Mouse (Mus musculus) forebrain, embryonic 10.5 days (tissue): Measurements from ENCODE around the gene Nelfcd. TPM values are rescaled to one million over a fixed set of nuclear protein-coding genes. Genes with fewer than 3 reads are reported as not detected.

ENCODE experiments used
- DNase-seq: peaks from one replicate; pipeline ENCODE4 v3.0.0-alpha.2; 2017; ENCODE audit warnings: low spot score; ENCODE audit errors: extremely low spot score
- H3K27ac ChIP-seq: fragments of 300-500 bp; sonication (generic); 2 replicates; pipeline ENCODE4 v1.5.1; 2016; ENCODE audit warnings: mild to moderate bottlenecking
- H3K27me3 ChIP-seq: fragments of 300-500 bp; sonication (generic); 2 replicates; pipeline ENCODE4 v1.6.1; 2016; ENCODE audit warnings: mild to moderate bottlenecking; ENCODE audit not compliant: poor library complexity, severe bottlenecking
- H3K36me3 ChIP-seq: fragments of 300-500 bp; sonication (generic); replicated peaks from 2 replicates; pipeline ENCODE4 v1.6.1; 2016; ENCODE audit warnings: mild to moderate bottlenecking, moderate library complexity
- H3K4me1 ChIP-seq: fragments of 300-500 bp; sonication (generic); 2 replicates; pipeline ENCODE4 v1.6.1; 2016
- H3K4me3 ChIP-seq: fragments of 300-500 bp; sonication (generic); 2 replicates; pipeline ENCODE4 v1.5.1; 2016; ENCODE audit warnings: mild to moderate bottlenecking, moderate library complexity
- H3K9me3 ChIP-seq: fragments of 300-500 bp; sonication (generic); 2 replicates; pipeline ENCODE4 v1.6.1; 2016; ENCODE audit warnings: mild to moderate bottlenecking, moderate library complexity
- WGBS: fragments of 180-500 bp; shearing (Covaris S2); methylation state at CpG from one replicate; pipeline ENCODE4 v1.1.7; 2016; 5-methylcytosine and 5-hydroxymethylcytosine counted together
- polyA plus RNA-seq: library from polyadenylated mRNA; unstranded; fragments of >200 nt; fragmentation: Nextera tagmentation; extraction: Ambion mirVana; gene quantifications from 2 replicates; pipeline ENCODE4 v1.2.1, GENCODE M21; 2016

Nelfcd gene
- polyA plus RNA-seq, 1 experiment from 2014 or later, result 196 TPM

GRCm38 (mm10) chr2:174421107-174421506 lies 5.5 kb downstream of the Nelfcd start:
- Histone ChIP-seq H3K4me1 (peaks cover 19% of the 10 kb centered on the region), H3K27ac (no peak overlapping the region), H3K4me3 (no peak overlapping the region), H3K36me3 (peaks cover 85% of the 10 kb centered on the region), H3K27me3 (no peaks in the 10 kb centered on the region), H3K9me3 (no peaks in the 10 kb centered on the region)
- WGBS, result 94% methylated on average over 6 of the region's 6 CpGs
- no peak for DNase-seq

- 92% methylated on average over 11 of the region's 11 CpGs for WGBS
- no peaks in the 10 kb centered on the region for H3K27me3 ChIP-seq
- DNase-seq, result no peak
- no peak overlapping the region for H3K27ac ChIP-seq
- peaks cover 100% of the 10 kb centered on the region for H3K36me3 ChIP-seq
- H3K4me3 ChIP-seq, result no peak overlapping the region
- peaks cover 20% of the 10 kb centered on the region for H3K4me1 ChIP-seq
- H3K9me3 ChIP-seq, result no peaks in the 10 kb centered on the region
These were observed 8.9 kb downstream of the Nelfcd start for GRCm38 (mm10) chr2:174424301-174425085.

- peaks cover 98% of the 10 kb centered on the region for H3K36me3 ChIP-seq
- H3K27ac ChIP-seq, result no peak overlapping the region
- no peak overlapping the region for H3K4me3 ChIP-seq
- H3K4me1 ChIP-seq, result peaks cover 22% of the 10 kb centered on the region
- no peak for DNase-seq
- no peaks in the 10 kb centered on the region for H3K27me3 ChIP-seq
- H3K9me3 ChIP-seq, result no peaks in the 10 kb centered on the region
- WGBS, result 93% methylated on average over 12 of the region's 12 CpGs
These were observed 11.3 kb downstream of the Nelfcd start for GRCm38 (mm10) chr2:174426856-174427255.

GRCm38 (mm10) chr2:174428076-174428835 lies 12.7 kb downstream of the Nelfcd start:
- Histone ChIP-seq H3K27ac (no peak overlapping the region), H3K36me3 (peaks cover 95% of the 10 kb centered on the region), H3K4me1 (peaks cover 27% of the 10 kb centered on the region), H3K4me3 (no peak overlapping the region), H3K9me3 (no peaks in the 10 kb centered on the region), H3K27me3 (no peaks in the 10 kb centered on the region)
- WGBS, result 83% methylated on average over 18 of the region's 18 CpGs
- no peak for DNase-seq

GRCm38 (mm10) chr2:174428996-174429591 lies 13.5 kb downstream of the Nelfcd start:
- Histone ChIP-seq H3K9me3 (no peaks in the 10 kb centered on the region), H3K27ac (no peak overlapping the region)
- 75% methylated on average over 10 of the region's 10 CpGs for WGBS

GRCm38 (mm10) chr2:174434943-174435342 lies 19.3 kb downstream of the Nelfcd start:
- no peak for DNase-seq
- Histone ChIP-seq H3K36me3 (peaks cover 61% of the 10 kb centered on the region), H3K9me3 (no peaks in the 10 kb centered on the region), H3K4me1 (peaks cover 33% of the 10 kb centered on the region), H3K27ac (no peak overlapping the region), H3K27me3 (no peaks in the 10 kb centered on the region), H3K4me3 (no peak overlapping the region)
- WGBS, result 98% methylated on average over 9 of the region's 9 CpGs

More at GRCm38 (mm10) chr2:174428996-174429591, 13.5 kb downstream of the Nelfcd start:
- Histone ChIP-seq H3K4me1 (peaks cover 27% of the 10 kb centered on the region), H3K4me3 (no peak overlapping the region), H3K36me3 (peaks cover 95% of the 10 kb centered on the region), H3K27me3 (no peaks in the 10 kb centered on the region)
- no peak for DNase-seq

- Histone ChIP-seq H3K27me3 (no peaks in the 10 kb centered on the region), H3K9me3 (no peaks in the 10 kb centered on the region), H3K4me3 (no peak overlapping the region), H3K36me3 (peaks cover 48% of the 10 kb centered on the region), H3K4me1 (peaks cover 33% of the 10 kb centered on the region), H3K27ac (no peak overlapping the region)
- WGBS, result 92% methylated on average over 26 of the region's 26 CpGs
- DNase-seq, result no peak
These were observed 20.6 kb downstream of the Nelfcd start for GRCm38 (mm10) chr2:174436076-174436701.

- peaks cover 33% of the 10 kb centered on the region for H3K4me1 ChIP-seq
- WGBS, result 92% methylated on average over 7 of the region's 7 CpGs
- no peak overlapping the region for H3K4me3 ChIP-seq
- no peaks in the 10 kb centered on the region for H3K9me3 ChIP-seq
- no peak overlapping the region for H3K27ac ChIP-seq
- H3K27me3 ChIP-seq, result no peaks in the 10 kb centered on the region
- peaks cover 40% of the 10 kb centered on the region for H3K36me3 ChIP-seq
- DNase-seq, result no peak
These were observed 21.5 kb downstream of the Nelfcd start for GRCm38 (mm10) chr2:174436916-174437696.

- Histone ChIP-seq H3K27ac (peak overlapping the region; percentile 89; the same call in 1 of the 2 replicates), H3K36me3 (peaks cover 36% of the 10 kb centered on the region), H3K4me1 (peaks cover 30% of the 10 kb centered on the region), H3K9me3 (no peaks in the 10 kb centered on the region), H3K27me3 (no peaks in the 10 kb centered on the region), H3K4me3 (peak overlapping the region; percentile 66)
- 93% methylated on average over 4 of the region's 4 CpGs for WGBS
- DNase-seq, result no peak
These were observed 22.0 kb downstream of the Nelfcd start for GRCm38 (mm10) chr2:174437697-174437982.

GRCm38 (mm10) chr2:174438181-174438580 lies 22.6 kb downstream of the Nelfcd start:
- H3K9me3 ChIP-seq, result no peaks in the 10 kb centered on the region
- no peak for DNase-seq
- H3K36me3 ChIP-seq, result peaks cover 32% of the 10 kb centered on the region
- H3K4me3 ChIP-seq, result peak overlapping the region; percentile 66
- peak overlapping the region; percentile 89 for H3K27ac ChIP-seq
- peaks cover 31% of the 10 kb centered on the region for H3K4me1 ChIP-seq
- no peaks in the 10 kb centered on the region for H3K27me3 ChIP-seq
- WGBS, result 63% methylated on average over 11 of the region's 11 CpGs

GRCm38 (mm10) chr2:174438737-174439449 lies 23.3 kb downstream of the Nelfcd start, which contains the start of gene Ctsz:
Gene Ctsz (minus strand): TSS chr2:174439039.
- Histone ChIP-seq H3K4me1 (peaks cover 34% of the 10 kb centered on the region), H3K27ac (peak within 1 kb of the TSS; percentile 89), H3K27me3 (no peaks in the 10 kb centered on the region), H3K4me3 (peak within 1 kb of the TSS; percentile 66), H3K9me3 (no peaks in the 10 kb centered on the region), H3K36me3 (peaks cover 25% of the 10 kb centered on the region)
- under 1% methylated on average over 38 of the region's 38 CpGs for WGBS
- DNase-seq, result peak; percentile 64
